Mouse (Mus musculus) olfactory bulb, adult 2 months (tissue): ENCODE data around the gene 4930407I10Rik.

Experiments
- CTCF ChIP-seq: fragments of 200-500 bp; IDR thresholded peaks from 2 replicates; pipeline ENCODE4 v1.5.1; 2012; ENCODE audit warnings: low read depth, mild to moderate bottlenecking, low read length, moderate library complexity; ENCODE audit not compliant: insufficient read depth
- POLR2A ChIP-seq: fragments of 200-500 bp; IDR thresholded peaks from 2 replicates; pipeline ENCODE4 v1.6.1; 2012; ENCODE audit warnings: mild to moderate bottlenecking, low read depth, low read length, moderate library complexity; ENCODE audit not compliant: insufficient read depth

- TF ChIP-seq POLR2A: no peak
- TF ChIP-seq CTCF: no peak
These were observed 10.9 kb downstream of the 4930407I10Rik start, which contains the start of gene Mei1 for GRCm38 (mm10) chr15:82069898-82070297.
